Mouse (Mus musculus): ENCODE data around the gene Arrdc4. TPM values are rescaled to one million over a fixed set of nuclear protein-coding genes. Genes with fewer than 3 reads are reported as not detected.

Arrdc4 gene
- total RNA-seq, 2 experiments from 2014 or later, result 4.2 to 7.4 TPM

GRCm38 (mm10) chr7:68705162-68705561 lies 43.9 kb downstream of the Arrdc4 start:
- peak; percentile 14 for TF ChIP-seq CTCF (IDR thresholded peaks at IDR 0.05)
- no peak overlapping the region for H3K27ac ChIP-seq
- H3K4me3 ChIP-seq, result no peak overlapping the region
- no peak for DNase-seq (ENCODE audit: extremely low spot score in 1 of 2, low spot score in 2 of 2)
- intact Hi-C loops (cut with DNase I), result no loop called here

- DNase-seq (ENCODE audit: extremely low spot score in 1 of 2, low spot score in 2 of 2), result no peak
- Histone ChIP-seq H3K4me3 (no peak overlapping the region), H3K27ac (no peak overlapping the region)
- intact Hi-C loops (cut with DNase I), result no loop called here
- TF ChIP-seq CTCF (IDR thresholded peaks at IDR 0.05), result no peak
Measured at GRCm38 (mm10) chr7:68697313-68697712, 51.7 kb downstream of the Arrdc4 start.

- Histone ChIP-seq H3K27ac (no peak overlapping the region), H3K4me3 (no peak overlapping the region)
- intact Hi-C loops (cut with DNase I), result no loop called here
- no peak for DNase-seq (ENCODE audit: extremely low spot score in 1 of 2, low spot score in 2 of 2)
- no peak for TF ChIP-seq CTCF (IDR thresholded peaks at IDR 0.05)
Measured at GRCm38 (mm10) chr7:68696908-68697307, 52.1 kb downstream of the Arrdc4 start.

GRCm38 (mm10) chr7:68696446-68696845 lies 52.6 kb downstream of the Arrdc4 start:
- no peak for DNase-seq (ENCODE audit: extremely low spot score in 1 of 2, low spot score in 2 of 2)
- TF ChIP-seq CTCF (IDR thresholded peaks at IDR 0.05), result no peak
- intact Hi-C loops (cut with DNase I), result no loop called here
- no peak overlapping the region for H3K27ac ChIP-seq
- no peak overlapping the region for H3K4me3 ChIP-seq

- H3K27ac ChIP-seq, result no peak overlapping the region
- TF ChIP-seq CTCF (IDR thresholded peaks at IDR 0.05), result no peak
- no peak overlapping the region for H3K4me3 ChIP-seq
- DNase-seq (ENCODE audit: extremely low spot score in 1 of 2, low spot score in 2 of 2), result no peak
- intact Hi-C loops (cut with DNase I), result no loop called here
Measured at GRCm38 (mm10) chr7:68692731-68693130, 56.3 kb downstream of the Arrdc4 start.

GRCm38 (mm10) chr7:68691454-68691853 lies 57.6 kb downstream of the Arrdc4 start:
- no peak for TF ChIP-seq CTCF (IDR thresholded peaks at IDR 0.05)
- intact Hi-C loops (cut with DNase I), result no loop called here
- DNase-seq (ENCODE audit: extremely low spot score in 1 of 2, low spot score in 2 of 2), result no peak
- Histone ChIP-seq H3K27ac (no peak overlapping the region), H3K4me3 (no peak overlapping the region)

- no peak for TF ChIP-seq CTCF (IDR thresholded peaks at IDR 0.05)
- DNase-seq (ENCODE audit: extremely low spot score in 1 of 2, low spot score in 2 of 2), result no peak
- H3K4me3 ChIP-seq, result no peak overlapping the region
- H3K27ac ChIP-seq, result no peak overlapping the region
- intact Hi-C loops (cut with DNase I), result no loop called here
Measured at GRCm38 (mm10) chr7:68687140-68687611, 61.9 kb downstream of the Arrdc4 start.

Data from left cerebral cortex, adult 2 months (tissue).